Mouse (Mus musculus) liver, embryonic 15.5 days (tissue): ENCODE measurements around the gene Ermap. TPM values are rescaled to one million over a fixed set of nuclear protein-coding genes. Genes with fewer than 3 reads are reported as not detected.

Experiments used
- ATAC-seq: fragments of 200-750 bp; cut with Nextera tagmentation; 2 replicates; pipeline ENCODE4 v1.8.0; 2017; ENCODE audit warnings: moderate number of reproducible peaks, mild to moderate bottlenecking, moderate library complexity; ENCODE audit not compliant: insufficient read depth
- H3K27ac ChIP-seq: fragments of 300-500 bp; sonication (generic); replicated peaks from 2 replicates; pipeline ENCODE4 v1.5.1; 2015; ENCODE audit warnings: mild to moderate bottlenecking, inconsistent platforms
- H3K27me3 ChIP-seq: fragments of 300-500 bp; sonication (generic); 2 replicates; pipeline ENCODE4 v1.6.1; 2015; ENCODE audit warnings: mild to moderate bottlenecking, inconsistent platforms
- H3K36me3 ChIP-seq: fragments of 300-500 bp; sonication (generic); replicated peaks from 2 replicates; pipeline ENCODE4 v1.6.1; 2015; ENCODE audit warnings: moderate library complexity, mild to moderate bottlenecking, inconsistent platforms
- H3K4me1 ChIP-seq: fragments of 300-500 bp; sonication (generic); replicated peaks from 2 replicates; pipeline ENCODE4 v1.6.1; 2015; ENCODE audit warnings: inconsistent platforms
- H3K4me2 ChIP-seq: fragments of 300-500 bp; sonication (generic); 2 replicates; pipeline ENCODE4 v1.6.1; 2015; ENCODE audit warnings: moderate library complexity, mild to moderate bottlenecking, inconsistent platforms
- H3K4me3 ChIP-seq: fragments of 300-500 bp; sonication (generic); replicated peaks from 2 replicates; pipeline ENCODE4 v1.5.1; 2015; ENCODE audit warnings: mild to moderate bottlenecking, inconsistent platforms
- H3K9ac ChIP-seq: fragments of 300-500 bp; sonication (generic); 2 replicates; pipeline ENCODE4 v1.6.1; 2015; ENCODE audit warnings: moderate library complexity, mild to moderate bottlenecking, inconsistent platforms
- H3K9me3 ChIP-seq: fragments of 300-500 bp; sonication (generic); replicated peaks from 2 replicates; pipeline ENCODE4 v1.6.1; 2016; ENCODE audit warnings: inconsistent platforms
- WGBS: fragments of 180-500 bp; shearing (Covaris S2); methylation state at CpG from one replicate; pipeline ENCODE4 v1.1.7; 2015; ENCODE audit warnings: mixed read lengths; ENCODE audit not compliant: insufficient replicate concordance; 5-methylcytosine and 5-hydroxymethylcytosine counted together
- polyA plus RNA-seq: library from polyadenylated mRNA; unstranded; fragments of >200 nt; fragmentation: Nextera tagmentation; extraction: Ambion mirVana; gene quantifications from 2 replicates; pipeline ENCODE4 v1.2.1, GENCODE M21; 2015

Ermap gene
- polyA plus RNA-seq, 1 experiment from 2014 or later: 386 TPM

GRCm38 (mm10) chr4:119216667-119217066, 26.9 kb upstream of the Ermap start:
- WGBS: 63% methylated on average over 8 of the region's 8 CpGs
- no peak for ATAC-seq
- H3K27me3 ChIP-seq: peaks cover 28% of the 10 kb centered on the region
- H3K9ac ChIP-seq: no peak overlapping the region
- H3K36me3 ChIP-seq: no peaks in the 10 kb centered on the region
- no peaks in the 10 kb centered on the region for H3K9me3 ChIP-seq
- no peak overlapping the region for H3K4me2 ChIP-seq
- 0 out of 2 replicates have a peak, but pooled peaks cover 3% of the 10 kb centered on the region for H3K4me1 ChIP-seq
- no peak overlapping the region for H3K27ac ChIP-seq
- H3K4me3 ChIP-seq: no peak overlapping the region

- no peak overlapping the region; the same call in 1 of the 2 replicates for H3K27ac ChIP-seq
- no peak overlapping the region for H3K4me3 ChIP-seq
- peak; percentile 59 for ATAC-seq
- 15% methylated on average over 8 of the region's 8 CpGs for WGBS
- H3K9me3 ChIP-seq: no peaks in the 10 kb centered on the region
- peaks cover 6% of the 10 kb centered on the region for H3K4me1 ChIP-seq
- H3K4me2 ChIP-seq: no peak overlapping the region
- H3K27me3 ChIP-seq: peaks cover 10% of the 10 kb centered on the region
- peaks cover 16% of the 10 kb centered on the region for H3K36me3 ChIP-seq
- H3K9ac ChIP-seq: no peak overlapping the region
Observed at GRCm38 (mm10) chr4:119204672-119205071, 14.9 kb upstream of the Ermap start.

- peaks cover 30% of the 10 kb centered on the region for H3K36me3 ChIP-seq
- peaks cover 55% of the 10 kb centered on the region for H3K4me1 ChIP-seq
- 71% methylated on average over 6 of the region's 6 CpGs for WGBS
- H3K4me2 ChIP-seq: peak overlapping the region; percentile 41
- no peaks in the 10 kb centered on the region for H3K27me3 ChIP-seq
- H3K9me3 ChIP-seq: no peaks in the 10 kb centered on the region
- no peak overlapping the region; the same call in 1 of the 2 replicates for H3K4me3 ChIP-seq
- peak overlapping the region; percentile 65 for H3K27ac ChIP-seq
- H3K9ac ChIP-seq: 0 out of 2 replicates have a peak overlapping the region, but pooled peaks have one; percentile 1
- ATAC-seq: no peak
Observed at GRCm38 (mm10) chr4:119198105-119198504, 8.3 kb upstream of the Ermap start.

- H3K27me3 ChIP-seq: no peaks in the 10 kb centered on the region
- H3K27ac ChIP-seq: peak overlapping the region; percentile 87
- H3K4me2 ChIP-seq: peak overlapping the region; percentile 81
- H3K4me3 ChIP-seq: peak overlapping the region; percentile 97
- H3K36me3 ChIP-seq: peaks cover 17% of the 10 kb centered on the region
- peak overlapping the region; percentile 97 for H3K9ac ChIP-seq
- 17% methylated on average over 18 of the region's 18 CpGs for WGBS
- H3K4me1 ChIP-seq: peaks cover 77% of the 10 kb centered on the region
- no peaks in the 10 kb centered on the region for H3K9me3 ChIP-seq
- ATAC-seq: peak; percentile 53
Observed at GRCm38 (mm10) chr4:119195582-119196320, 5.9 kb upstream of the Ermap start.

GRCm38 (mm10) chr4:119194909-119195581, 5.2 kb upstream of the Ermap start, which contains the start of gene Svbp:
Gene Svbp (plus strand): TSS chr4:119195306.
- Histone ChIP-seq H3K4me1 (peaks cover 78% of the 10 kb centered on the region), H3K36me3 (peaks cover 14% of the 10 kb centered on the region), H3K4me2 (peak within 1 kb of the TSS; percentile 81), H3K9me3 (no peaks in the 10 kb centered on the region), H3K4me3 (peak within 1 kb of the TSS; percentile 97), H3K27ac (peak within 1 kb of the TSS; percentile 98), H3K9ac (peak within 1 kb of the TSS; percentile 97), H3K27me3 (no peaks in the 10 kb centered on the region)
- ATAC-seq: peak; percentile 82
- under 1% methylated on average over 47 of the region's 47 CpGs for WGBS

- Histone ChIP-seq H3K27me3 (no peaks in the 10 kb centered on the region), H3K4me2 (no peak overlapping the region), H3K4me1 (peaks cover 66% of the 10 kb centered on the region), H3K9ac (no peak overlapping the region), H3K27ac (peak overlapping the region; percentile 98), H3K36me3 (peaks cover 18% of the 10 kb centered on the region), H3K9me3 (no peaks in the 10 kb centered on the region), H3K4me3 (no peak overlapping the region)
- 79% methylated on average over 4 of the region's 4 CpGs for WGBS
- no peak for ATAC-seq
Observed at GRCm38 (mm10) chr4:119192757-119193156, 2.9 kb upstream of the Ermap start.

- H3K4me1 ChIP-seq: peaks cover 65% of the 10 kb centered on the region
- H3K36me3 ChIP-seq: peaks cover 26% of the 10 kb centered on the region
- H3K9me3 ChIP-seq: no peaks in the 10 kb centered on the region
- peak overlapping the region; percentile 76 for H3K4me3 ChIP-seq
- H3K9ac ChIP-seq: peak overlapping the region; percentile 88
- 42% methylated on average over 3 of the region's 3 CpGs for WGBS
- H3K27ac ChIP-seq: peak overlapping the region; percentile 98
- ATAC-seq: no peak
- peak overlapping the region; percentile 72 for H3K4me2 ChIP-seq
- no peaks in the 10 kb centered on the region for H3K27me3 ChIP-seq
Observed at GRCm38 (mm10) chr4:119191273-119191672, 1.5 kb upstream of the Ermap start.

- Histone ChIP-seq H3K27me3 (no peaks in the 10 kb centered on the region), H3K4me2 (peak overlapping the region; percentile 72), H3K4me3 (peak overlapping the region; percentile 76), H3K36me3 (peaks cover 33% of the 10 kb centered on the region), H3K4me1 (peaks cover 65% of the 10 kb centered on the region), H3K27ac (peak overlapping the region; percentile 98), H3K9me3 (no peaks in the 10 kb centered on the region), H3K9ac (peak overlapping the region; percentile 88)
- 23% methylated on average over 8 of the region's 8 CpGs for WGBS
- peak; percentile 65 for ATAC-seq
Observed at GRCm38 (mm10) chr4:119190618-119191017, 807 bp upstream of the Ermap start.

- WGBS: 21% methylated on average over 6 of the region's 6 CpGs
- H3K4me3 ChIP-seq: peak overlapping the region; percentile 76
- peaks cover 69% of the 10 kb centered on the region for H3K4me1 ChIP-seq
- 0 out of 2 replicates have a peak overlapping the region, but pooled peaks have one; percentile 72 for H3K4me2 ChIP-seq
- H3K27me3 ChIP-seq: no peaks in the 10 kb centered on the region
- peak overlapping the region; percentile 88 for H3K9ac ChIP-seq
- H3K9me3 ChIP-seq: no peaks in the 10 kb centered on the region
- peaks cover 45% of the 10 kb centered on the region for H3K36me3 ChIP-seq
- H3K27ac ChIP-seq: peak overlapping the region; percentile 98
- 0 out of 2 replicates have a peak, but pooled peaks have one; percentile 29 for ATAC-seq
Observed at GRCm38 (mm10) chr4:119189392-119189791, 419 bp downstream of the Ermap start.

GRCm38 (mm10) chr4:119188060-119188785, 1.6 kb downstream of the Ermap start:
- Histone ChIP-seq H3K27me3 (no peaks in the 10 kb centered on the region), H3K36me3 (peaks cover 57% of the 10 kb centered on the region), H3K27ac (peak overlapping the region; percentile 91), H3K9ac (peak overlapping the region; percentile 79), H3K9me3 (no peaks in the 10 kb centered on the region), H3K4me3 (peak overlapping the region; percentile 76), H3K4me2 (peak overlapping the region; percentile 81), H3K4me1 (peaks cover 68% of the 10 kb centered on the region)
- ATAC-seq: peak; percentile 39
- 9% methylated on average over 11 of the region's 11 CpGs for whole genome bisulfite sequencing
